ENCODE assay signal across 10 mouse cellular contexts in the genomic region with DNA sequence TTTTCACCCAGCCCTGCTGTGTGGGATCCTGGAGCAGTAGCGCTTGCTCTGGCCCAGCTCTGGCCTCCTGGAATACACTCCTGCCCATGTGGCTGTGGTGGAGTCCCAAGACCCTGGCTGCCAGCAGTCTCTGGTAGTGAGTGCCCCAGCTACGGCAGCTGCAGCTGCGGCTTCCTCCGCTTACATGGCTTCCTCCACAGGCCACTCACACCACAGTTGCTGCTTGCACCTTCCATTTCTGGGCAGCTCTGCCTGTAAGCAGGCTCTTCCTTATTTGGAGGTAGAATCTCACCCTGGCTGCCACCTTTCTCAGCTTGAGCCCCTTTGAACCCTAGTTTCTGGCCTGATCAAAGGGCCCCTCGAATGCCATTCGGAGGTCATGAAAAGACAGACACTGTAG. TPM values are rescaled to one million over a fixed set of nuclear protein-coding genes. Genes with fewer than 3 reads are reported as not detected.
DNase-seq lines count a peak whose midpoint lies in the region; ATAC-seq and TF ChIP-seq lines count a peak whose summit lies in the region.
"Had no signal": no experiment of that assay in that cellular context is flagged by ENCODE, and none has a peak within 500 bp of the region (broad histone marks: within the 10 kb centered on the region; RNA-seq: fewer than 3 reads in every experiment).

No protein-coding gene starts in this region.

- H3K4me2 ChIP-seq in heart, embryonic 14.5 days (ENCODE audit: low read length): no peak overlapping the region
- H3K4me2 ChIP-seq in lung, postnatal 0 days (replicated peaks; ENCODE audit: low read depth, low read length): no peak overlapping the region
- H3K4me2 ChIP-seq in intestine, embryonic 16.5 days (ENCODE audit: low read depth, low read length): no peak overlapping the region

- 35% methylated on average over 6 of the region's 6 CpGs for WGBS in heart, embryonic 14.5 days
- WGBS in lung, postnatal 0 days: 39% methylated on average over 6 of the region's 6 CpGs
- 52% methylated on average over 6 of the region's 6 CpGs for WGBS in intestine, embryonic 16.5 days

- peak overlapping the region; percentile 28 to 74 for H3K27ac ChIP-seq in heart, embryonic 14.5 days (replicated peaks in 1 of 2; ENCODE audit: control insufficient read depth in 1 of 2, insufficient read depth in 1 of 2, low read depth in 2 of 2, low read length in 2 of 2)
- peak overlapping the region; percentile 26; the same call in 1 of the 2 replicates for H3K27ac ChIP-seq in lung, postnatal 0 days (ENCODE audit: low read length)
- 0 out of 2 replicates have a peak overlapping the region, but pooled peaks have one; percentile 39 for H3K27ac ChIP-seq in intestine, embryonic 16.5 days (ENCODE audit: low read length)

- TF ChIP-seq CTCF in lung, postnatal 0 days (IDR thresholded peaks at IDR 0.05): no peak

- ATAC-seq in heart, embryonic 14.5 days (ENCODE audit: insufficient number of reproducible peaks, insufficient read depth, low FRiP score, low read depth): no peak
- ATAC-seq in lung, postnatal 0 days: no peak
- ATAC-seq in intestine, embryonic 16.5 days: no peak

- no peak overlapping the region for H3K4me3 ChIP-seq in heart, embryonic 14.5 days (ENCODE audit: control insufficient read depth in 1 of 2, insufficient read depth in 1 of 2, low read depth in 1 of 2, low read length in 2 of 2)
- no peak overlapping the region for H3K4me3 ChIP-seq in lung, postnatal 0 days (ENCODE audit: low read depth, low read length)
- no peak overlapping the region for H3K4me3 ChIP-seq in intestine, embryonic 16.5 days (ENCODE audit: low read length)

- no peaks in the 10 kb centered on the region for H3K9me3 ChIP-seq in heart, embryonic 14.5 days (ENCODE audit: control insufficient read depth, low read length)
- no peaks in the 10 kb centered on the region for H3K9me3 ChIP-seq in lung, postnatal 0 days (ENCODE audit: low read length)
- H3K9me3 ChIP-seq in intestine, embryonic 16.5 days (ENCODE audit: control insufficient read depth, low read length): no peaks in the 10 kb centered on the region

- H3K4me1 ChIP-seq in heart, embryonic 14.5 days (ENCODE audit: control insufficient read depth in 2 of 2, insufficient read depth in 2 of 2, low read length in 2 of 2): peaks cover 44 to 89% of the 10 kb centered on the region in 2 experiments
- peaks cover 9% of the 10 kb centered on the region; the same call in 1 of the 2 replicates for H3K4me1 ChIP-seq in lung, postnatal 0 days (ENCODE audit: insufficient read depth, low read depth, low read length)
- H3K4me1 ChIP-seq in intestine, embryonic 16.5 days (ENCODE audit: control insufficient read depth, insufficient read depth, low read length): peaks cover 40% of the 10 kb centered on the region

- intact Hi-C loops in heart, postnatal 25 days (cut with DNase I): no loop called here

- peak overlapping the region; percentile 62; the same call in 1 of the 2 replicates for H3K9ac ChIP-seq in heart, embryonic 14.5 days (ENCODE audit: low read length)
- H3K9ac ChIP-seq in lung, postnatal 0 days (replicated peaks; ENCODE audit: low read depth): no peak overlapping the region
- H3K9ac ChIP-seq in intestine, embryonic 16.5 days (ENCODE audit: low read depth, low read length): 0 out of 2 replicates have a peak overlapping the region, but pooled peaks have one; percentile 21

- no peak for DNase-seq in heart, postnatal 25 days (ENCODE audit: low spot score)
- no peak for DNase-seq in lung, postnatal 0 days (ENCODE audit: low spot score)
- DNase-seq in lung, postnatal 14 days: no peak
- peak; percentile 54 to 58 for DNase-seq in thymus, postnatal 10 days (ENCODE audit: low spot score in 2 of 2)
- no peak for DNase-seq in frontal cortex, adult 2 months (ENCODE audit: extremely low spot score in 1 of 2, low spot score in 1 of 2)
- DNase-seq in MN1 (ENCODE audit: low spot score): no peak
- DNase-seq: adrenal gland, postnatal 25 days; kidney, postnatal 14 days had no signal

- no peak for TF ChIP-seq EP300 in lung, postnatal 0 days (IDR thresholded peaks at IDR 0.05)

- H3K36me3 ChIP-seq in heart, embryonic 14.5 days (ENCODE audit: control insufficient read depth, insufficient read depth, low read length): no peaks in the 10 kb centered on the region
- H3K36me3 ChIP-seq in lung, postnatal 0 days (ENCODE audit: insufficient read depth, low read length): no peaks in the 10 kb centered on the region
- H3K36me3 ChIP-seq in intestine, embryonic 16.5 days (ENCODE audit: control insufficient read depth, insufficient read depth, low read length): no peaks in the 10 kb centered on the region

- no peaks in the 10 kb centered on the region for H3K27me3 ChIP-seq in heart, embryonic 14.5 days (ENCODE audit: control insufficient read depth, insufficient read depth, low read length)
- H3K27me3 ChIP-seq in lung, postnatal 0 days (replicated peaks; ENCODE audit: insufficient read depth, low read length): no peaks in the 10 kb centered on the region
- no peaks in the 10 kb centered on the region for H3K27me3 ChIP-seq in intestine, embryonic 16.5 days (replicated peaks; ENCODE audit: control insufficient read depth, insufficient read depth, low read length)

RNA-seq across cellular contexts. Expression of a gene that starts 25.7 kb away (rescaled TPM):
- polyA plus RNA-seq in heart, embryonic 14.5 days (2014; fragmentation: Nextera tagmentation; extraction: Ambion mirVana): 17.3 and 19.0 TPM in 2 replicates
- 10 to 100 TPM; 23.4 to 24.4 TPM for total RNA-seq in heart, postnatal 25 days (2021)
- polyA plus RNA-seq in lung, postnatal 0 days (2015; fragmentation: Nextera tagmentation; extraction: Ambion mirVana): 13.5 and 16.2 TPM in 2 replicates
- 12.4 and 12.5 TPM in 2 replicates for polyA plus RNA-seq in intestine, embryonic 16.5 days (2015; fragmentation: Nextera tagmentation; extraction: Ambion mirVana)
- 47.8 and 53.3 TPM in 2 replicates for polyA plus RNA-seq in frontal cortex, adult 2 months (2012; rRNA removed)

Comparison
In these comparisons a context has a peak if more than half of its experiments do, and no peak if none do; other contexts are left out.
1. DNase-seq: peak in thymus, postnatal 10 days (2 of 2); none in heart, postnatal 25 days (single experiment), lung, postnatal 0 days (single experiment), lung, postnatal 14 days (single experiment), frontal cortex, adult 2 months (0 of 2) and MN1 (single experiment).
2. Peak in every context shown above with its lines, with median percentiles within 50 percentile points of each other: H3K27ac ChIP-seq.